Mouse (Mus musculus): Measurements from ENCODE around the gene Clec4e. TPM values are rescaled to one million over a fixed set of nuclear protein-coding genes. Genes with fewer than 3 reads are reported as not detected.

Clec4e gene
- total and polyA plus RNA-seq, 3 experiments = not detected

DNA sequence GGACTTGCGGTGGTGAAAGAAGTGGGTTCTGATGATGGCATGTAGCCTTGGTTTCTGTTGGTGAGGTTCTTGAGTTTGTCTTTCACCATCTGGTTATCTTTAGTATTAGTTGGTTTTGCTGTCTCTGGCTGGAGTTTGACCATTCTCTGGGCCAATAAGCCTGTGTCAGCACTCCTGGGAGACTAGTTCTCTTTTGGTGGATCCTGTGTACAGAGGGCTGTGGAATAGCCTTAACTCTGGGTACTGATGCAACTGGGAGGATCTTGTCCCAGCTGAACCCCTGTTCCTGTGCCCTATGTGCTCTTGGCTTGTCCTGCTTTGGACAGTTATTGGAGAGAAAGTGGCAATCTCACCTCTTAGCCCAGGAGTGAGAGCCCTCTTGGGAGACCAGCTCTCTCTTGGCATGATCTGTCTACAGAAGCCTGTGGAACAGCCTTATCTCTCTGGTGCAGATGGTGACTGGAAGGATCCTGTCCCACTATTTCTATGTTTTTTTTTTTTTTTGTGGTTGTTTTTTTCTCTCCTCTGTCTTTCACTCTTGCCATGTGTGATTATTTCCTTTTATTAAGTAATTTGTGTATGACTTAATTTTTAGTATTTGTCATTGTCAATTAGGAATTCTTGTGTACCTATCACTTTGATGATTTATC, 3.2 kb upstream of the Clec4e start:
- TF ChIP-seq CHD1 (IDR thresholded peaks at IDR 0.05; ENCODE audit: low read depth, low read length) (no peak), MAFK (IDR thresholded peaks at IDR 0.05; ENCODE audit: insufficient replicate concordance, low read length) (no peak), IRF4 (IDR thresholded peaks at IDR 0.05; ENCODE audit: low read depth, low read length) (no peak), NELFE (IDR thresholded peaks at IDR 0.05; ENCODE audit: low read depth, low read length) (no peak), JUND (conservative IDR thresholded peaks at IDR 0.05; ENCODE audit: low read depth, low read length) (no peak), SMC3 (IDR thresholded peaks at IDR 0.05; ENCODE audit: low read depth, low read length) (no peak), HCFC1 (IDR thresholded peaks at IDR 0.05; ENCODE audit: low read depth, low read length) (no peak), CHD2 (IDR thresholded peaks at IDR 0.05; ENCODE audit: low read length) (no peak), CTCF (conservative IDR thresholded peaks at IDR 0.05 in 1 of 2, IDR thresholded peaks at IDR 0.05 in 1 of 2; ENCODE audit: low read depth in 2 of 2, low read length in 2 of 2) (no peak), ETS1 (conservative IDR thresholded peaks at IDR 0.05; ENCODE audit: low read depth, low read length) (no peak), MAX (IDR thresholded peaks at IDR 0.05; ENCODE audit: low read length) (no peak), EP300 (IDR thresholded peaks at IDR 0.05; ENCODE audit: low read length) (no peak)
- no peaks in the 10 kb centered on the region for H3K79me2 ChIP-seq (replicated peaks; ENCODE audit: control insufficient read depth, extremely low read depth, insufficient read depth, poor library complexity, severe bottlenecking)
- no peak for DNase-seq (ENCODE audit: extremely low read depth)
- dilution Hi-C loops (cut with MboI; ENCODE audit: extremely low pct_ligation_motif_present, extremely low pct_unique_long_range_greater_than_20kb, low sequenced_read_pairs) (no loop called here), in situ Hi-C loops (cut with MboI; ENCODE audit: low pct_ligation_motif_present, low pct_unique_long_range_greater_than_20kb, low sequenced_read_pairs) (no loop called here)
- no peak overlapping the region for H3K9ac ChIP-seq (ENCODE audit: insufficient read depth, low read depth)
- no peaks in the 10 kb centered on the region for H3K4me1 ChIP-seq (ENCODE audit: control insufficient read depth in 1 of 2, insufficient read depth in 2 of 2)
- H3K27ac ChIP-seq (ENCODE audit: insufficient read depth, low read depth) = no peak overlapping the region
- no peaks in the 10 kb centered on the region for H3K9me3 ChIP-seq (replicated peaks; ENCODE audit: low read length)
- no peak overlapping the region for H3K4me2 ChIP-seq (ENCODE audit: insufficient read depth, low read depth, poor library complexity, severe bottlenecking)
- no peaks in the 10 kb centered on the region for H3K36me3 ChIP-seq (replicated peaks in 1 of 2; ENCODE audit: control insufficient read depth in 1 of 2, insufficient read depth in 1 of 2, low read length in 1 of 2)
- peaks cover 29% of the 10 kb centered on the region for H3K27me3 ChIP-seq (replicated peaks)
- no peak overlapping the region for H3K4me3 ChIP-seq (replicated peaks in 1 of 3; ENCODE audit: low read depth in 2 of 3, low read length in 2 of 3, poor library complexity in 1 of 3)

- TF ChIP-seq ZNF384 (IDR thresholded peaks at IDR 0.05; ENCODE audit: low read depth, low read length) = no peak
- TF ChIP-seq PAX5 (IDR thresholded peaks at IDR 0.05; ENCODE audit: low read length) = no peak
- dilution Hi-C loops (cut with MboI; ENCODE audit: extremely low pct_ligation_motif_present, extremely low pct_unique_long_range_greater_than_20kb, low sequenced_read_pairs) (no loop called here), in situ Hi-C loops (cut with MboI; ENCODE audit: low pct_ligation_motif_present, low pct_unique_long_range_greater_than_20kb, low sequenced_read_pairs) (no loop called here)
- Histone ChIP-seq H3K4me1 (ENCODE audit: control insufficient read depth in 1 of 2, insufficient read depth in 2 of 2) (no peaks in the 10 kb centered on the region), H3K4me3 (replicated peaks in 1 of 3; ENCODE audit: low read depth in 2 of 3, low read length in 2 of 3, poor library complexity in 1 of 3) (no peak overlapping the region), H3K9ac (ENCODE audit: insufficient read depth, low read depth) (no peak overlapping the region), H3K36me3 (replicated peaks in 1 of 2; ENCODE audit: control insufficient read depth in 1 of 2, insufficient read depth in 1 of 2, low read length in 1 of 2) (no peaks in the 10 kb centered on the region), H3K27ac (ENCODE audit: insufficient read depth, low read depth) (no peak overlapping the region), H3K9me3 (replicated peaks; ENCODE audit: low read length) (no peaks in the 10 kb centered on the region), H3K4me2 (ENCODE audit: insufficient read depth, low read depth, poor library complexity, severe bottlenecking) (peak overlapping the region; percentile 30), H3K79me2 (replicated peaks; ENCODE audit: control insufficient read depth, extremely low read depth, insufficient read depth, poor library complexity, severe bottlenecking) (no peaks in the 10 kb centered on the region), H3K27me3 (replicated peaks) (peaks cover 50% of the 10 kb centered on the region)
- no peak for DNase-seq (ENCODE audit: extremely low read depth)
These were observed 739 bp downstream of the Clec4e start for GRCm38 (mm10) chr6:123288931-123289330.

- Histone ChIP-seq H3K9ac (ENCODE audit: insufficient read depth, low read depth) (no peak overlapping the region), H3K79me2 (replicated peaks; ENCODE audit: control insufficient read depth, extremely low read depth, insufficient read depth, poor library complexity, severe bottlenecking) (no peaks in the 10 kb centered on the region), H3K4me1 (ENCODE audit: control insufficient read depth in 1 of 2, insufficient read depth in 2 of 2) (no peaks in the 10 kb centered on the region), H3K27ac (ENCODE audit: insufficient read depth, low read depth) (no peak overlapping the region), H3K9me3 (replicated peaks; ENCODE audit: low read length) (no peaks in the 10 kb centered on the region), H3K27me3 (replicated peaks) (peaks cover 62% of the 10 kb centered on the region), H3K36me3 (replicated peaks in 1 of 2; ENCODE audit: control insufficient read depth in 1 of 2, insufficient read depth in 1 of 2, low read length in 1 of 2) (no peaks in the 10 kb centered on the region), H3K4me3 (replicated peaks in 1 of 3; ENCODE audit: low read depth in 2 of 3, low read length in 2 of 3, poor library complexity in 1 of 3) (no peak overlapping the region), H3K4me2 (ENCODE audit: insufficient read depth, low read depth, poor library complexity, severe bottlenecking) (no peak overlapping the region)
- dilution Hi-C loops (cut with MboI; ENCODE audit: extremely low pct_ligation_motif_present, extremely low pct_unique_long_range_greater_than_20kb, low sequenced_read_pairs) = no loop called here
- TF ChIP-seq ETS1 (conservative IDR thresholded peaks at IDR 0.05; ENCODE audit: low read depth, low read length) = no peak
- no peak for TF ChIP-seq USF2 (conservative IDR thresholded peaks at IDR 0.05; ENCODE audit: low read depth, low read length)
- TF ChIP-seq SMC3 (IDR thresholded peaks at IDR 0.05; ENCODE audit: low read depth, low read length) = no peak
- TF ChIP-seq MXI1 (IDR thresholded peaks at IDR 0.05; ENCODE audit: low read depth, low read length) = no peak
- no peak for TF ChIP-seq USF1 (IDR thresholded peaks at IDR 0.05; ENCODE audit: low read depth, low read length)
- TF ChIP-seq BHLHE40 (IDR thresholded peaks at IDR 0.05; ENCODE audit: low read depth, low read length) = no peak
- TF ChIP-seq MEF2A (IDR thresholded peaks at IDR 0.05; ENCODE audit: borderline replicate concordance, low read depth, low read length) = no peak
- no peak for TF ChIP-seq ZNF384 (IDR thresholded peaks at IDR 0.05; ENCODE audit: low read depth, low read length)
- TF ChIP-seq RCOR1 (conservative IDR thresholded peaks at IDR 0.05; ENCODE audit: low read depth, low read length) = no peak
- TF ChIP-seq MAX (IDR thresholded peaks at IDR 0.05; ENCODE audit: low read length) = no peak
- no peak for DNase-seq (ENCODE audit: extremely low read depth)
- in situ Hi-C loops (cut with MboI; ENCODE audit: low pct_ligation_motif_present, low pct_unique_long_range_greater_than_20kb, low sequenced_read_pairs) = no loop called here
These were observed 3.4 kb downstream of the Clec4e start for GRCm38 (mm10) chr6:123286311-123286710.
